Mouse (Mus musculus): ENCODE results near the gene Acvr1. TPM values are rescaled to one million over a fixed set of nuclear protein-coding genes. Genes with fewer than 3 reads are reported as not detected.

Acvr1 gene
- polyA plus RNA-seq, 1 experiment from 2014 or later: 8.0 TPM

GRCm38 (mm10) chr2:58566410-58567065 lies 419 bp downstream of the Acvr1 start:
- H3K4me3 ChIP-seq (ENCODE audit: low read depth, low read length): peak overlapping the region; percentile 79
- no peaks in the 10 kb centered on the region for H3K36me3 ChIP-seq (ENCODE audit: control insufficient read depth, insufficient read depth, low read length)
- under 1% methylated on average over 59 of the region's 78 CpGs for WGBS
- H3K4me1 ChIP-seq (replicated peaks; ENCODE audit: control insufficient read depth, insufficient read depth, low read length): peaks cover 31% of the 10 kb centered on the region
- peak overlapping the region; percentile 92 for H3K27ac ChIP-seq (ENCODE audit: low read depth)
- H3K4me2 ChIP-seq (ENCODE audit: low read length): peak overlapping the region; percentile 74
- peak overlapping the region; percentile 87 for H3K9ac ChIP-seq (ENCODE audit: low read length)
- no peaks in the 10 kb centered on the region for H3K9me3 ChIP-seq (ENCODE audit: control insufficient read depth, low read length)
- peak; percentile 72 for ATAC-seq (replicated peaks; ENCODE audit: low FRiP score, low TSS enrichment, low read depth)
- H3K27me3 ChIP-seq (replicated peaks; ENCODE audit: control insufficient read depth, insufficient read depth, low read length): no peaks in the 10 kb centered on the region
- peak; percentile 85 for DNase-seq (ENCODE audit: low spot score)

GRCm38 (mm10) chr2:58566049-58566409 lies 928 bp downstream of the Acvr1 start:
- peak overlapping the region; percentile 74 for H3K4me2 ChIP-seq (ENCODE audit: low read length)
- peak overlapping the region; percentile 87 for H3K9ac ChIP-seq (ENCODE audit: low read length)
- no peaks in the 10 kb centered on the region for H3K9me3 ChIP-seq (ENCODE audit: control insufficient read depth, low read length)
- H3K27me3 ChIP-seq (replicated peaks; ENCODE audit: control insufficient read depth, insufficient read depth, low read length): no peaks in the 10 kb centered on the region
- WGBS: 11% methylated on average over 6 of the region's 6 CpGs
- ATAC-seq (replicated peaks; ENCODE audit: low FRiP score, low TSS enrichment, low read depth) (no peak; the same call in 1 of the 2 replicates), DNase-seq (ENCODE audit: low spot score) (peak; percentile 74)
- peak overlapping the region; percentile 79 for H3K4me3 ChIP-seq (ENCODE audit: low read depth, low read length)
- no peaks in the 10 kb centered on the region for H3K36me3 ChIP-seq (ENCODE audit: control insufficient read depth, insufficient read depth, low read length)
- H3K4me1 ChIP-seq (replicated peaks; ENCODE audit: control insufficient read depth, insufficient read depth, low read length): peaks cover 31% of the 10 kb centered on the region
- peak overlapping the region; percentile 92 for H3K27ac ChIP-seq (ENCODE audit: low read depth)

GRCm38 (mm10) chr2:58565267-58565666 lies 1.7 kb downstream of the Acvr1 start:
- H3K9ac ChIP-seq (ENCODE audit: low read length): no peak overlapping the region
- peak overlapping the region; percentile 74 for H3K4me2 ChIP-seq (ENCODE audit: low read length)
- ATAC-seq (replicated peaks; ENCODE audit: low FRiP score, low TSS enrichment, low read depth): no peak
- H3K4me3 ChIP-seq (ENCODE audit: low read depth, low read length): peak overlapping the region; percentile 79
- peaks cover 31% of the 10 kb centered on the region for H3K4me1 ChIP-seq (replicated peaks; ENCODE audit: control insufficient read depth, insufficient read depth, low read length)
- no peaks in the 10 kb centered on the region for H3K9me3 ChIP-seq (ENCODE audit: control insufficient read depth, low read length)
- no peaks in the 10 kb centered on the region for H3K36me3 ChIP-seq (ENCODE audit: control insufficient read depth, insufficient read depth, low read length)
- 60% methylated on average over 6 of the region's 6 CpGs for WGBS
- H3K27me3 ChIP-seq (replicated peaks; ENCODE audit: control insufficient read depth, insufficient read depth, low read length): no peaks in the 10 kb centered on the region
- no peak overlapping the region for H3K27ac ChIP-seq (ENCODE audit: low read depth)
- DNase-seq (ENCODE audit: low spot score): no peak

- ATAC-seq (replicated peaks; ENCODE audit: low FRiP score, low TSS enrichment, low read depth) (no peak), DNase-seq (ENCODE audit: low spot score) (no peak)
- H3K4me3 ChIP-seq (ENCODE audit: low read depth, low read length): no peak overlapping the region
- no peak overlapping the region for H3K4me2 ChIP-seq (ENCODE audit: low read length)
- H3K4me1 ChIP-seq (replicated peaks; ENCODE audit: control insufficient read depth, insufficient read depth, low read length): peaks cover 15% of the 10 kb centered on the region; the same call in 1 of the 2 replicates
- H3K9ac ChIP-seq (ENCODE audit: low read length): no peak overlapping the region
- H3K27ac ChIP-seq (ENCODE audit: low read depth): no peak overlapping the region
- 36% methylated on average over 4 of the region's 4 CpGs for WGBS
- H3K36me3 ChIP-seq (ENCODE audit: control insufficient read depth, insufficient read depth, low read length): no peaks in the 10 kb centered on the region
- no peaks in the 10 kb centered on the region for H3K9me3 ChIP-seq (ENCODE audit: control insufficient read depth, low read length)
- H3K27me3 ChIP-seq (replicated peaks; ENCODE audit: control insufficient read depth, insufficient read depth, low read length): no peaks in the 10 kb centered on the region
These were observed 4.8 kb downstream of the Acvr1 start for GRCm38 (mm10) chr2:58562137-58562536.

GRCm38 (mm10) chr2:58557045-58557845 lies 9.7 kb downstream of the Acvr1 start:
- DNase-seq (ENCODE audit: low spot score) (no peak), ATAC-seq (replicated peaks; ENCODE audit: low FRiP score, low TSS enrichment, low read depth) (no peak)
- H3K9me3 ChIP-seq (ENCODE audit: control insufficient read depth, low read length): no peaks in the 10 kb centered on the region
- H3K4me1 ChIP-seq (replicated peaks; ENCODE audit: control insufficient read depth, insufficient read depth, low read length): peaks cover 24% of the 10 kb centered on the region
- no peak overlapping the region for H3K4me3 ChIP-seq (ENCODE audit: low read depth, low read length)
- no peak overlapping the region for H3K27ac ChIP-seq (ENCODE audit: low read depth)
- WGBS: 64% methylated on average over 9 of the region's 9 CpGs
- H3K9ac ChIP-seq (ENCODE audit: low read length): no peak overlapping the region
- no peak overlapping the region for H3K4me2 ChIP-seq (ENCODE audit: low read length)
- no peaks in the 10 kb centered on the region for H3K27me3 ChIP-seq (replicated peaks; ENCODE audit: control insufficient read depth, insufficient read depth, low read length)
- no peaks in the 10 kb centered on the region for H3K36me3 ChIP-seq (ENCODE audit: control insufficient read depth, insufficient read depth, low read length)

GRCm38 (mm10) chr2:58552296-58552695 lies 14.7 kb downstream of the Acvr1 start:
- DNase-seq (ENCODE audit: low spot score): no peak

GRCm38 (mm10) chr2:58551866-58552265 lies 15.1 kb downstream of the Acvr1 start:
- no peaks in the 10 kb centered on the region for H3K9me3 ChIP-seq (ENCODE audit: control insufficient read depth, low read length)
- peaks cover 51% of the 10 kb centered on the region for H3K4me1 ChIP-seq (replicated peaks; ENCODE audit: control insufficient read depth, insufficient read depth, low read length)
- WGBS: 48% methylated on average over 6 of the region's 6 CpGs
- H3K36me3 ChIP-seq (ENCODE audit: control insufficient read depth, insufficient read depth, low read length): no peaks in the 10 kb centered on the region
- no peak for ATAC-seq (replicated peaks; ENCODE audit: low FRiP score, low TSS enrichment, low read depth)
- H3K27ac ChIP-seq (ENCODE audit: low read depth): no peak overlapping the region
- no peak overlapping the region for H3K4me3 ChIP-seq (ENCODE audit: low read depth, low read length)
- H3K4me2 ChIP-seq (ENCODE audit: low read length): no peak overlapping the region
- H3K9ac ChIP-seq (ENCODE audit: low read length): no peak overlapping the region
- DNase-seq (ENCODE audit: low spot score): no peak
- no peaks in the 10 kb centered on the region for H3K27me3 ChIP-seq (replicated peaks; ENCODE audit: control insufficient read depth, insufficient read depth, low read length)

More at GRCm38 (mm10) chr2:58552296-58552695, 14.7 kb downstream of the Acvr1 start:
- 55% methylated on average over 3 of the region's 3 CpGs for WGBS
- no peaks in the 10 kb centered on the region for H3K27me3 ChIP-seq (replicated peaks; ENCODE audit: control insufficient read depth, insufficient read depth, low read length)
- no peak overlapping the region for H3K9ac ChIP-seq (ENCODE audit: low read length)
- H3K4me1 ChIP-seq (replicated peaks; ENCODE audit: control insufficient read depth, insufficient read depth, low read length): peaks cover 51% of the 10 kb centered on the region
- H3K4me3 ChIP-seq (ENCODE audit: low read depth, low read length): no peak overlapping the region
- no peak overlapping the region for H3K4me2 ChIP-seq (ENCODE audit: low read length)
- no peaks in the 10 kb centered on the region for H3K36me3 ChIP-seq (ENCODE audit: control insufficient read depth, insufficient read depth, low read length)
- no peak overlapping the region for H3K27ac ChIP-seq (ENCODE audit: low read depth)
- H3K9me3 ChIP-seq (ENCODE audit: control insufficient read depth, low read length): no peaks in the 10 kb centered on the region
- ATAC-seq (replicated peaks; ENCODE audit: low FRiP score, low TSS enrichment, low read depth): no peak

GRCm38 (mm10) chr2:58550488-58550887 lies 16.5 kb downstream of the Acvr1 start:
- Histone ChIP-seq H3K9ac (ENCODE audit: low read length) (no peak overlapping the region), H3K36me3 (ENCODE audit: control insufficient read depth, insufficient read depth, low read length) (no peaks in the 10 kb centered on the region), H3K27me3 (replicated peaks; ENCODE audit: control insufficient read depth, insufficient read depth, low read length) (no peaks in the 10 kb centered on the region), H3K9me3 (ENCODE audit: control insufficient read depth, low read length) (no peaks in the 10 kb centered on the region), H3K4me2 (ENCODE audit: low read length) (no peak overlapping the region), H3K4me1 (replicated peaks; ENCODE audit: control insufficient read depth, insufficient read depth, low read length) (peaks cover 48% of the 10 kb centered on the region), H3K4me3 (ENCODE audit: low read depth, low read length) (no peak overlapping the region), H3K27ac (ENCODE audit: low read depth) (no peak overlapping the region)
- ATAC-seq (replicated peaks; ENCODE audit: low FRiP score, low TSS enrichment, low read depth) (no peak), DNase-seq (ENCODE audit: low spot score) (no peak)
- 52% methylated on average over 9 of the region's 9 CpGs for WGBS

Data from intestine, embryonic 14.5 days (tissue).